Mouse (Mus musculus): ENCODE measurements around the gene Rasa3. TPM values are rescaled to one million over a fixed set of nuclear protein-coding genes. Genes with fewer than 3 reads are reported as not detected.

Gene Rasa3
- polyA plus RNA-seq, 2 experiments = 10.1 to 15.8 TPM

DNA sequence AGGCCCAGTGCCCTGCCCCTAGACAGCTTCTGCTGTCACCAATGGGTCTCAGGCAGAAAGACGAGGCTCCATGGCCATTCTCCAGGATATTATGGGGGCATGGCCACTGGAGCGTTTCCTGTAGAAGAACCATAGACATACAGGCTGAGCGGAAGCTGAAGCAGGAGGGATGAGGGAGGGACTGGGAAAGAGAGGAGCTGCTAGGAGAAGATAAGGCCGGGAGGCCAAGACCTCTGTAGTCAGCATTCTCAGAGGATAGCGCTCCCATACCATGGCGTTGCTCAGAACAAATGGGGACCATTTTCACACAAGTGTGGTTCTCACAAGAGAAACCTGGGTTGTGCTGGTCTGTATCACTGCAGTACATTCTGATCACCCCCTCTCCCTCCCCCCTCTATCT lies 88.3 kb downstream of the Rasa3 start:
- no peak overlapping the region for H3K4me2 ChIP-seq (ENCODE audit: low read depth)
- no peak overlapping the region for H3K27ac ChIP-seq
- no peak for TF ChIP-seq EP300 (IDR thresholded peaks at IDR 0.05; ENCODE audit: low read depth)
- TF ChIP-seq CTCF (IDR thresholded peaks at IDR 0.05; ENCODE audit: low read depth) = no peak
- peak; percentile 68 for ATAC-seq (ENCODE audit: insufficient read depth)
- H3K36me3 ChIP-seq (replicated peaks; ENCODE audit: control insufficient read depth, insufficient read depth, low read depth) = no peaks in the 10 kb centered on the region
- DNase-seq (ENCODE audit: low read depth in 3 of 3, low spot score in 3 of 3) = peak in 1 of 3 experiments; percentile 20
- H3K9ac ChIP-seq (replicated peaks) = no peak overlapping the region
- H3K4me3 ChIP-seq (ENCODE audit: insufficient read depth in 1 of 2, low read depth in 2 of 2, low read length in 2 of 2) = no peak overlapping the region
- 33% methylated on average over 6 of the region's 6 CpGs for WGBS (ENCODE audit: insufficient replicate concordance)
- H3K4me1 ChIP-seq (replicated peaks; ENCODE audit: control insufficient read depth in 2 of 2, insufficient read depth in 2 of 2, low read length in 1 of 2) = peaks cover 0 to 10% of the 10 kb centered on the region in 2 experiments; a peak in 2 of 4 replicates
- H3K27me3 ChIP-seq (ENCODE audit: control insufficient read depth, insufficient read depth, low read length) = no peaks in the 10 kb centered on the region
- no peaks in the 10 kb centered on the region for H3K9me3 ChIP-seq (ENCODE audit: control insufficient read depth, low read length)

DNA sequence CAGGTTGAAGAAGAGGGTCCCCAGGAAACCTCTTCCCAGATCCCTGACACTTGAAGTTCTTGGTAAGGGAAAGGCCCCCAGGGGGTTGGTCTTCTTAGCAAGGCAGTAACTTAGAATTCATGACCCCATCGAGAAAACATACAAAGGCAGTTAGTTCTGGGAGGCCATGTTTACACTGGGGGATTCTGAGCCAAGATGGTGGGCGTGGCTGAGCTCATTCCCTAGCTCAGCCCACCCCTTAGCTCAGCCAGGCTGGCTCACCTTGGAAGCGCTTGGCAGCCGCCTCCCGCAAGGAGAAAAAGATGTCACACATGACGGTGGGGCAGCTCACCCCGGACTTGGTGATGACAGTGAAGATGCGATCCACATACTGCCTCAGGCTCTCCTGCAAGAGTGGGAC lies 92.8 kb downstream of the Rasa3 start:
- Histone ChIP-seq H3K9me3 (ENCODE audit: control insufficient read depth, low read length) (no peaks in the 10 kb centered on the region), H3K4me1 (replicated peaks; ENCODE audit: control insufficient read depth in 2 of 2, insufficient read depth in 2 of 2, low read length in 1 of 2) (peaks cover 0 to 10% of the 10 kb centered on the region in 2 experiments; a peak in 2 of 4 replicates), H3K4me2 (ENCODE audit: low read depth) (no peak overlapping the region), H3K27me3 (ENCODE audit: control insufficient read depth, insufficient read depth, low read length) (no peaks in the 10 kb centered on the region), H3K36me3 (replicated peaks; ENCODE audit: control insufficient read depth, insufficient read depth, low read depth) (no peaks in the 10 kb centered on the region; the same call in 1 of the 2 replicates), H3K4me3 (ENCODE audit: insufficient read depth in 1 of 2, low read depth in 2 of 2, low read length in 2 of 2) (no peak overlapping the region), H3K27ac (no peak overlapping the region), H3K9ac (replicated peaks) (no peak overlapping the region)
- ATAC-seq (ENCODE audit: insufficient read depth) (no peak), DNase-seq (ENCODE audit: low read depth in 3 of 3, low spot score in 3 of 3) (no peak)
- no peak for TF ChIP-seq EP300 (IDR thresholded peaks at IDR 0.05; ENCODE audit: low read depth)
- no peak for TF ChIP-seq CTCF (IDR thresholded peaks at IDR 0.05; ENCODE audit: low read depth)
- WGBS (ENCODE audit: insufficient replicate concordance) = 70% methylated on average over 8 of the region's 8 CpGs

DNA sequence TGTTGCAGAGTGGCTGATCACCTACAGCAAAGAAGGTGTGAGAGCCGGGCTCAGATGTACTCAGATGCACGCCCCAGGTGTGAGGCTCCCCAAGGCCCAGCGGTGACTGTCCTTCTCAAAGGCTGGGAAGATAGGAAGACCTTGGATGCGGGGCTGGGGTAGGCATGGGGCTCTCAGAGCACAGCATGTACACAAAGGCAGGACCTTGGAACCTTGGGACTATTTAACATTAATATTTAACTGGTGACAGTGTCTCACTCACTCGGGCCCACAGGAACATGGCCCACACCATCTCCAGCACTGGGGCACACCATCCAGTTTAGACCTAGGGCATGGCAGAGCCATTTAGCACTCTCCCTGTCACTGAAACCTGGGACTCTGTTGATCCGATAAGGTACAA lies 99.5 kb downstream of the Rasa3 start:
- Histone ChIP-seq H3K27ac (no peak overlapping the region), H3K27me3 (ENCODE audit: control insufficient read depth, insufficient read depth, low read length) (no peaks in the 10 kb centered on the region), H3K36me3 (replicated peaks; ENCODE audit: control insufficient read depth, insufficient read depth, low read depth) (no peaks in the 10 kb centered on the region), H3K9me3 (ENCODE audit: control insufficient read depth, low read length) (no peaks in the 10 kb centered on the region), H3K4me1 (replicated peaks; ENCODE audit: control insufficient read depth in 2 of 2, insufficient read depth in 2 of 2, low read length in 1 of 2) (0 out of 4 replicates have a peak, but pooled peaks cover 0 to 6% of the 10 kb centered on the region in 2 experiments), H3K4me2 (ENCODE audit: low read depth) (no peak overlapping the region), H3K4me3 (ENCODE audit: insufficient read depth in 1 of 2, low read depth in 2 of 2, low read length in 2 of 2) (no peak overlapping the region), H3K9ac (replicated peaks) (no peak overlapping the region)
- ATAC-seq (ENCODE audit: insufficient read depth) (no peak), DNase-seq (ENCODE audit: low read depth in 3 of 3, low spot score in 3 of 3) (no peak)
- no peak for TF ChIP-seq EP300 (IDR thresholded peaks at IDR 0.05; ENCODE audit: low read depth)
- no peak for TF ChIP-seq CTCF (IDR thresholded peaks at IDR 0.05; ENCODE audit: low read depth)
- 73% methylated on average over 6 of the region's 6 CpGs for WGBS (ENCODE audit: insufficient replicate concordance)

DNA sequence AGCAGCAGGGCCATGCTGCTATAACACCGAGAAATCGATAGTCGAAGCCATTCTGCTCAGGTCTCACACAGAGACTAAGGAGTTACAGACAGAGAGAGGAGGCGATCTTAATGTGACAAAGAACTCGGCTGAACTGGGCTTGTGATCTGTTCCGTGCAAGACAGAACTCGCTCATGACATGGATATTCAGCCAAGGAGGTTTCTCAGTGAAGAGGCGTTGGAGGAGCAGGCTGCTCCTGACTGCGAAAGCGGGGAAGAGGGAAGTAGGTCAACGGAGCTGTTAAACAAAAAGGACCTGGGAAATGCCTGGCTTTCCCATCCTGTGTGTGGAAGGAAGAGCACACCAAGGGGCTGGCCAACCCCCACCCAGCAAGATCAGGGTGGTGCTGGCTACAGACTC lies 105.4 kb downstream of the Rasa3 start:
- no peak overlapping the region for H3K27ac ChIP-seq
- no peak for ATAC-seq (ENCODE audit: insufficient read depth)

DNA sequence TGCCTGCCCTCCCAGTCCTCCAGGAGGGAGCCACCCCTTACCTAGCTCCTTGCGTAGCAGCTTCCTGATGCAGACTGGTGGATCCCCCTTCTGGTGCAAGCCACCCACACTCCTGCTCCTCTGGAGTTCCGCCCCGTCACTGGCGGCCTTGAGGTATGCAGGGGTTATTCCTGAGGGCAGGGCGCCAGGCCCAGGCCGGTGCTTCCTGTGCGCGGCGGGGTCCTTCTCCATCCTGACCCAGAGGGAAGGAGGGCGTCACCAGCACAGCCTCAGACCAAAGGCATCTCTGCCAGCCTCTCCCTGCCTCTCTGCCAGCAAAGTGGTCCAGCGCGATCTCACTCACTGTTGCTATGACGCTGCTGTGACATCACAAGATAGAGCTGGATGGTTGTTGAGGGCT lies 115.3 kb downstream of the Rasa3 start, which contains the start of gene 1700029H14Rik:
Gene 1700029H14Rik (minus strand): TSS at position 344 of the 400 bp plus-strand sequence.
- DNase-seq (ENCODE audit: low read depth in 3 of 3, low spot score in 3 of 3) = no peak
- Histone ChIP-seq H3K27me3 (ENCODE audit: control insufficient read depth, insufficient read depth, low read length) (no peaks in the 10 kb centered on the region), H3K4me2 (ENCODE audit: low read depth) (no peak within 1 kb of the TSS), H3K9me3 (ENCODE audit: control insufficient read depth, low read length) (no peaks in the 10 kb centered on the region), H3K4me1 (replicated peaks; ENCODE audit: control insufficient read depth in 2 of 2, insufficient read depth in 2 of 2, low read length in 1 of 2) (no peaks in the 10 kb centered on the region), H3K9ac (replicated peaks) (no peak within 1 kb of the TSS), H3K27ac (no peak within 1 kb of the TSS), H3K4me3 (ENCODE audit: insufficient read depth in 1 of 2, low read depth in 2 of 2, low read length in 2 of 2) (no peak within 1 kb of the TSS), H3K36me3 (replicated peaks; ENCODE audit: control insufficient read depth, insufficient read depth, low read depth) (no peaks in the 10 kb centered on the region)
- WGBS (ENCODE audit: insufficient replicate concordance) = 39% methylated on average over 13 of the region's 13 CpGs
- no peak for ATAC-seq (ENCODE audit: insufficient read depth)
- no peak for TF ChIP-seq EP300 (IDR thresholded peaks at IDR 0.05; ENCODE audit: low read depth)

More for the DNA sequence above, 105.4 kb downstream of the Rasa3 start:
- 79% methylated on average over 11 of the region's 11 CpGs for WGBS (ENCODE audit: insufficient replicate concordance)
- H3K27me3 ChIP-seq (ENCODE audit: control insufficient read depth, insufficient read depth, low read length) = no peaks in the 10 kb centered on the region
- no peak for DNase-seq (ENCODE audit: low read depth in 3 of 3, low spot score in 3 of 3)
- H3K9ac ChIP-seq (replicated peaks) = no peak overlapping the region
- no peaks in the 10 kb centered on the region for H3K9me3 ChIP-seq (ENCODE audit: control insufficient read depth, low read length)
- no peaks in the 10 kb centered on the region for H3K4me1 ChIP-seq (replicated peaks; ENCODE audit: control insufficient read depth in 2 of 2, insufficient read depth in 2 of 2, low read length in 1 of 2)
- no peak overlapping the region for H3K4me3 ChIP-seq (ENCODE audit: insufficient read depth in 1 of 2, low read depth in 2 of 2, low read length in 2 of 2)
- H3K4me2 ChIP-seq (ENCODE audit: low read depth) = no peak overlapping the region
- TF ChIP-seq EP300 (IDR thresholded peaks at IDR 0.05; ENCODE audit: low read depth) = no peak
- no peak for TF ChIP-seq CTCF (IDR thresholded peaks at IDR 0.05; ENCODE audit: low read depth)
- H3K36me3 ChIP-seq (replicated peaks; ENCODE audit: control insufficient read depth, insufficient read depth, low read depth) = no peaks in the 10 kb centered on the region

All from liver, embryonic 14.5 days (tissue).